In the genomic region with DNA sequence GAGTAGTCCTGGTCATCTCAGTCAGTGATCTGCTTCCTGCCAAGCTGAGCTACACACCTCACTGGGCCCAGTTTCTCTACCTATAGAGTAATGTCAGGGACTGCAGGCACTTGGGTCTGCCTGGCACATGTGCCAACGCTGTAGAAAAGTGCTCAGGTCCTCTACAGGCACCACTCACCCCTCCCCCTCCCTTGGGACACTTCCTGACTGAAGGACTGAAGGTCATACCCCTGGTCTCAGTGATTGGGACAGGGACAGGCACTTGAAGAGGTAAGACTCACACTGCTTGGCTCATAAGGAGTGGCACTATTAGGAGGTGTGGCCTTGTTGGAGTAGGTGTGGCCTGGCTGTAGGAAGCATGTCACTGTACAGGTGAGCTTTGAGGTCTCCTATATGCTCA, we compare ENCODE assay signal across 20 mouse cellular contexts. TPM values are rescaled to one million over a fixed set of nuclear protein-coding genes. Genes with fewer than 3 reads are reported as not detected.
DNase-seq lines count a peak whose midpoint lies in the region; ATAC-seq and TF ChIP-seq lines count a peak whose summit lies in the region.
"Had no signal": no experiment of that assay in that cellular context is flagged by ENCODE, and none has a peak within 500 bp of the region (broad histone marks: within the 10 kb centered on the region; RNA-seq: fewer than 3 reads in every experiment).

No protein-coding gene starts in this region.

- peaks cover 2% of the 10 kb centered on the region for H3K4me1 ChIP-seq in intestine, embryonic 15.5 days (replicated peaks)
- peaks cover 2% of the 10 kb centered on the region; the same call in 1 of the 2 replicates for H3K4me1 ChIP-seq in intestine, postnatal 0 days (replicated peaks; ENCODE audit: control insufficient read depth, insufficient read depth, low read length)
- peaks cover 6% of the 10 kb centered on the region for H3K4me1 ChIP-seq in lung, postnatal 0 days (ENCODE audit: insufficient read depth, low read depth, low read length)
- H3K4me1 ChIP-seq in megakaryocyte, embryonic 14.5 days: peaks cover 79% of the 10 kb centered on the region
- H3K4me1 ChIP-seq: embryonic facial prominence, embryonic 15.5 days; hindbrain, embryonic 15.5 days had no signal

- DNase-seq in lung, postnatal 0 days (ENCODE audit: low spot score): peak; percentile 62
- no peak for DNase-seq in lung, postnatal 14 days
- DNase-seq in cerebellum, postnatal 10 days: no peak
- DNase-seq: cerebellum, adult 18-20 months; cerebellum, adult 9-10 months; cerebellum, postnatal 25 days; forebrain, postnatal 0 days; gastrocnemius, adult 2 months; gastrocnemius, postnatal 14 days had no signal

- H3K27me3 ChIP-seq in intestine, embryonic 15.5 days (replicated peaks): no peaks in the 10 kb centered on the region
- H3K27me3 ChIP-seq in intestine, postnatal 0 days (replicated peaks; ENCODE audit: control insufficient read depth, insufficient read depth, low read length): no peaks in the 10 kb centered on the region
- H3K27me3 ChIP-seq in lung, postnatal 0 days (replicated peaks; ENCODE audit: insufficient read depth, low read length): no peaks in the 10 kb centered on the region
- H3K27me3 ChIP-seq in megakaryocyte, embryonic 14.5 days (replicated peaks): peaks cover 50% of the 10 kb centered on the region
- H3K27me3 ChIP-seq: embryonic facial prominence, embryonic 12.5 days; embryonic facial prominence, embryonic 15.5 days; hindbrain, embryonic 12.5 days; hindbrain, embryonic 15.5 days had no signal

- TF ChIP-seq EP300 in lung, postnatal 0 days (IDR thresholded peaks at IDR 0.05): no peak

- no peaks in the 10 kb centered on the region for H3K9me3 ChIP-seq in intestine, embryonic 15.5 days
- H3K9me3 ChIP-seq in intestine, postnatal 0 days (ENCODE audit: control insufficient read depth): no peaks in the 10 kb centered on the region
- no peaks in the 10 kb centered on the region for H3K9me3 ChIP-seq in lung, postnatal 0 days (ENCODE audit: low read length)
- no peaks in the 10 kb centered on the region for H3K9me3 ChIP-seq in megakaryocyte, embryonic 14.5 days
- H3K9me3 ChIP-seq: embryonic facial prominence, embryonic 12.5 days; embryonic facial prominence, embryonic 15.5 days; hindbrain, embryonic 12.5 days; hindbrain, embryonic 15.5 days had no signal

- no peak overlapping the region for H3K27ac ChIP-seq in intestine, embryonic 15.5 days
- H3K27ac ChIP-seq in intestine, postnatal 0 days (ENCODE audit: low read depth, low read length): no peak overlapping the region
- no peak overlapping the region for H3K27ac ChIP-seq in lung, postnatal 0 days (ENCODE audit: low read length)
- H3K27ac ChIP-seq: embryonic facial prominence, embryonic 12.5 days; embryonic facial prominence, embryonic 15.5 days; gastrocnemius, adult 2 months; hindbrain, embryonic 12.5 days; hindbrain, embryonic 15.5 days had no signal

- no peak overlapping the region for H3K9ac ChIP-seq in intestine, embryonic 15.5 days
- H3K9ac ChIP-seq in intestine, postnatal 0 days (ENCODE audit: low read depth, low read length): no peak overlapping the region
- no peak overlapping the region for H3K9ac ChIP-seq in lung, postnatal 0 days (replicated peaks; ENCODE audit: low read depth)
- H3K9ac ChIP-seq: embryonic facial prominence, embryonic 12.5 days; embryonic facial prominence, embryonic 15.5 days; forebrain, postnatal 0 days; hindbrain, embryonic 12.5 days; hindbrain, embryonic 15.5 days had no signal

- H3K4me2 ChIP-seq in intestine, embryonic 15.5 days (replicated peaks): no peak overlapping the region
- H3K4me2 ChIP-seq in intestine, postnatal 0 days (replicated peaks; ENCODE audit: low read depth): no peak overlapping the region
- no peak overlapping the region for H3K4me2 ChIP-seq in lung, postnatal 0 days (replicated peaks; ENCODE audit: low read depth, low read length)
- H3K4me2 ChIP-seq: embryonic facial prominence, embryonic 12.5 days; embryonic facial prominence, embryonic 15.5 days; heart, embryonic 11.5 days; hindbrain, embryonic 12.5 days; hindbrain, embryonic 15.5 days had no signal

- no peaks in the 10 kb centered on the region for H3K36me3 ChIP-seq in intestine, embryonic 15.5 days
- no peaks in the 10 kb centered on the region for H3K36me3 ChIP-seq in intestine, postnatal 0 days (ENCODE audit: control insufficient read depth, insufficient read depth)
- H3K36me3 ChIP-seq in lung, postnatal 0 days (ENCODE audit: insufficient read depth, low read length): no peaks in the 10 kb centered on the region
- no peaks in the 10 kb centered on the region for H3K36me3 ChIP-seq in megakaryocyte, embryonic 14.5 days (replicated peaks; ENCODE audit: low read length)
- H3K36me3 ChIP-seq: embryonic facial prominence, embryonic 12.5 days; embryonic facial prominence, embryonic 15.5 days; hindbrain, embryonic 12.5 days; hindbrain, embryonic 15.5 days had no signal

- WGBS in intestine, embryonic 15.5 days: 71% methylated on average over 1 of the region's 1 CpGs
- whole genome bisulfite sequencing in intestine, postnatal 0 days: 75% methylated on average over 1 of the region's 1 CpGs
- 29% methylated on average over 1 of the region's 1 CpGs for WGBS in lung, postnatal 0 days

- H3K4me3 ChIP-seq in intestine, embryonic 15.5 days (replicated peaks): no peak overlapping the region
- no peak overlapping the region for H3K4me3 ChIP-seq in intestine, postnatal 0 days (ENCODE audit: low read depth, low read length)
- no peak overlapping the region for H3K4me3 ChIP-seq in lung, postnatal 0 days (ENCODE audit: low read depth, low read length)
- peak overlapping the region; percentile 11 for H3K4me3 ChIP-seq in megakaryocyte, embryonic 14.5 days (replicated peaks)
- H3K4me3 ChIP-seq: embryonic facial prominence, embryonic 12.5 days; embryonic facial prominence, embryonic 15.5 days; gastrocnemius, adult 2 months; hindbrain, embryonic 12.5 days; hindbrain, embryonic 15.5 days had no signal

- 0 out of 2 replicates have a peak, but pooled peaks have one; percentile 16 for ATAC-seq in intestine, embryonic 15.5 days
- ATAC-seq in intestine, postnatal 0 days: no peak
- peak; percentile 16; the same call in 1 of the 2 replicates for ATAC-seq in lung, postnatal 0 days
- ATAC-seq in megakaryocyte, adult 5-6 weeks (ENCODE audit: poor library complexity, severe bottlenecking): no peak
- ATAC-seq: CD4-positive, CD25-positive, alpha-beta regulatory T cell, adult 4 months; forebrain, embryonic 14.5 days; forebrain, postnatal 0 days had no signal

- no peak for TF ChIP-seq CTCF in intestine, postnatal 0 days (IDR thresholded peaks at IDR 0.05; ENCODE audit: low read depth)
- TF ChIP-seq CTCF in lung, postnatal 0 days (IDR thresholded peaks at IDR 0.05): no peak

RNA-seq across cellular contexts. Expression of a gene that starts 37.8 kb away (rescaled TPM):
- polyA plus RNA-seq in intestine, embryonic 15.5 days (2015; fragmentation: Nextera tagmentation; extraction: Ambion mirVana): 124 and 134 TPM in 2 replicates
- polyA plus RNA-seq in intestine, postnatal 0 days (2015; fragmentation: Nextera tagmentation; extraction: Ambion mirVana): 104 and 119 TPM in 2 replicates
- 103 and 105 TPM in 2 replicates for polyA plus RNA-seq in lung, postnatal 0 days (2015; fragmentation: Nextera tagmentation; extraction: Ambion mirVana)
- 35.5 and 39.1 TPM in 2 replicates for polyA plus RNA-seq in megakaryocyte, embryonic 14.5 days (2012; ENCODE audit: insufficient read depth, low replicate concordance)
- total RNA-seq in megakaryocyte, adult 5-6 weeks (2015): 88.9 and 93.6 TPM in 2 replicates
- 43.9 and 45.8 TPM in 2 replicates for total RNA-seq in megakaryocyte, adult 5-6 weeks (2017)

RNA-seq across cellular contexts. Expression of a gene that starts 37.9 kb away (rescaled TPM):
- 76.7 and 77.9 TPM in 2 replicates for polyA plus RNA-seq in intestine, embryonic 15.5 days (2015; fragmentation: Nextera tagmentation; extraction: Ambion mirVana)
- polyA plus RNA-seq in intestine, postnatal 0 days (2015; fragmentation: Nextera tagmentation; extraction: Ambion mirVana): 100 and 107 TPM in 2 replicates
- polyA plus RNA-seq in lung, postnatal 0 days (2015; fragmentation: Nextera tagmentation; extraction: Ambion mirVana): 523 and 558 TPM in 2 replicates
- 34.2 and 286 TPM in 2 replicates for polyA plus RNA-seq in megakaryocyte, embryonic 14.5 days (2012; ENCODE audit: insufficient read depth, low replicate concordance)
- 269 and 281 TPM in 2 replicates for total RNA-seq in megakaryocyte, adult 5-6 weeks (2015)
- total RNA-seq in megakaryocyte, adult 5-6 weeks (2017): 190 and 192 TPM in 2 replicates

Comparison
In these comparisons a context has a peak if more than half of its experiments do, and no peak if none do; other contexts are left out.
1. ATAC-seq: peak in intestine, embryonic 15.5 days (single experiment) and lung, postnatal 0 days (single experiment); none in intestine, postnatal 0 days (single experiment) and megakaryocyte, adult 5-6 weeks (single experiment).